Mouse (Mus musculus) left cerebral cortex, postnatal 4 days (tissue): Measurements from ENCODE around the gene Izumo4. TPM values are rescaled to one million over a fixed set of nuclear protein-coding genes. Genes with fewer than 3 reads are reported as not detected.

ENCODE experiments used
- DNase-seq: peaks from one replicate; pipeline ENCODE4 v3.0.0-alpha.2; 2022
- intact Hi-C: fragments of 180-260 bp; cut with DNase I; formaldehyde crosslinking; loops from one replicate; pipeline ENCODE4 v1.15.1; 2025
- total RNA-seq, 2 experiments: library from RNA; stranded (reverse); gene quantifications; 2 replicates each; pipeline ENCODE4 v1.2.3; 2021

Gene Izumo4
- total RNA-seq = 10 to 100 TPM; 46.3 to 53.6 TPM

DNA sequence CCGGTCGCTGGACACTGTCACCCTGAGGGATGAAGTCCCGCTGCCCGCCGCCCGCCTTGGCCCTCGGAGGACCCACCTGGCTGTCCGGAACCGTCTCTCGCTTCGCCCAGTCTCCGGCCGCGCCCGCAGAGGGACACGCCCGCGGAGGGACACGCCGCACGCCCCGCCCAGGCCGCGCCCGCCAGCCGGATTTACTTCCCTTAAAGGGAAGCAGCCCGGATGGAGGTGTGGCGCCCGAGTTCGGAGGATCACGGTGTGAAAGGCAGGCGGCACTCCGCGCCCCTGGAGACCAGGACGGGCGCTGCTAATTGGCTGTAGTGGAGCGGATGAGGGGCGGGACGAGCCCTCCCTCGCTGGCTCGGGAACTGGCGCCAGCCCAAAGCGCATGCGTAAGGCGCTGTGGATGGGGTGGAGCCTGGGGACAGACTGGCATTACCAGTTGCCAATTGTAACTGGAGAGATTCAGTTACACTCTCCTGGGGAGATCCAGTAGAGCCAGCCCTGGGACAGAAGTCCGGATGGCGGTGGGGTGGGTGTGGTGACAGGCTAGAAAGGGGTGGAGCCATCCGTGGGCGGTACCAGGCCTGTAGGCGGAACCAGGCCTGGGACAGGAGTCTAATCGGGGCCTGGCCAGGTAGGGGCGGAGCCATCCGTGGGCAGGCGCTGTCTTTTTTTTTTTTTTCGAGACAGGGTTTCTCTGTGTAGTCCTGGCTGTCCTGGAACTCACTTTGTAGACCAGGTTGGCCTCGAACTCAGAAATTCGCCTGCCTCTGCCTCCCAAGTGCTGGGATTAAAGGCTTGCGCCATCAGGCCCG lies at the start of gene Izumo4, which contains the start of gene Mob3a:
Gene Izumo4, plus strand, starts transcription at position 464 of the 815 bp plus-strand sequence.
Gene Mob3a, minus strand, starts transcription at position 257 of the 815 bp plus-strand sequence.
- DNase-seq = peak; percentile 99
- intact Hi-C loops = no loop called here

GRCm38 (mm10) chr10:80653156-80653720 lies 48.7 kb upstream of the Izumo4 start:
- intact Hi-C loops = no loop called here
- no peak for DNase-seq

DNA sequence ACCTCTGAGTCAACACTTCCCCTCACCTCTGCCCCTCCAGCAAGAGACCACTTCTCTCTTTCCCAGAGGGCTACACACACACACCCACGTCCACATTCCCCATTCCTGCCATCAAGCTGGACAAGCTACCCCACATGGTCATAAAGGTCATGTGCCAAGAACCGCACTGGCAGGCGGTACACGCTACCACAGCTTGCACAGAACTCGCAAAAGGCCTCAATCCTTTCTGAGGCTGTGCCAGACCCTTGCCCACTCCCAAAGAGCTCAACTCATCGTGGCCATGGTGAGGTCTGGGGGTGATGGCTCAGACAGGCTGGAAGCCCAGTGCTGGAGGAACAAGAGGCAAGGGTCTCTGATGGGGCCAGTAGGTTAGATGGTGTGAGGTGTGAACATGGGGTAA lies 47.1 kb upstream of the Izumo4 start:
- DNase-seq = no peak
- intact Hi-C loops = no loop called here

DNA sequence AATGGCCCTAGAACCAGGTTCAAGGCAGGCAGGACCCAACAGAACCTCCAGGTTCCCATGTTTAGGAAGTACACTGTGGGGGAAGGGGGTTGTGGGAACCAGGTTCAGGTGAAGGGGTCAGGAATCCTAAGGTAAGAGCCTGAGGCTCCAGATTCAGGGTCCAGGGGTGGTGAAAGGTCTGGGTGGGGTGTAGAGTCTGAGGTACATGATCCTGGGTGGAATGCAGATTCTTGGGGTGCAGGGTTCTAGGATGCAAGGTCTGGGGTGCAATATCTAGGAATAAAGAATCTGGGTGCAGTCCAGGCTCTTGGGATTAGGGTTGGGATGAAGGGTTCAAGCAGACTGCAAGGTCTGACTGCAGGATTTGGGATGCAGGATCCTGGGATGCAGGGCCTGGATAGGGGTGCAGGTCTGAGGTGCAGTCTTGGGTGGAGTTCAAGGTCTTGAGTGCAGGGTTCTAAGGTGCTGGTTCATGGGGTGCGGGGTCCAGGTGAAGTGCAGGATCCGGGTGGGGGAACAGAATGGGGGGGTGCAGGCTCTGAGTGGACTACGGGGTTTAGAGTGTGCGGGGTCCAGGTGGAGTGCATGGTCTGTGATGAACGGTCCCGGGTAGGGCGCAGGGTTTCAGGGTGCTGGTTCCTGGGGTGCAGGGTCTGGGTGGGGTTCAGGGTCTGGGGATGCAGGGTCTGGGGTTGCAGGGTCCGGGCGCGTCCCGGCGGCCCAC lies 46.4 kb upstream of the Izumo4 start:
- DNase-seq = no peak
- intact Hi-C loops = no loop called here

DNA sequence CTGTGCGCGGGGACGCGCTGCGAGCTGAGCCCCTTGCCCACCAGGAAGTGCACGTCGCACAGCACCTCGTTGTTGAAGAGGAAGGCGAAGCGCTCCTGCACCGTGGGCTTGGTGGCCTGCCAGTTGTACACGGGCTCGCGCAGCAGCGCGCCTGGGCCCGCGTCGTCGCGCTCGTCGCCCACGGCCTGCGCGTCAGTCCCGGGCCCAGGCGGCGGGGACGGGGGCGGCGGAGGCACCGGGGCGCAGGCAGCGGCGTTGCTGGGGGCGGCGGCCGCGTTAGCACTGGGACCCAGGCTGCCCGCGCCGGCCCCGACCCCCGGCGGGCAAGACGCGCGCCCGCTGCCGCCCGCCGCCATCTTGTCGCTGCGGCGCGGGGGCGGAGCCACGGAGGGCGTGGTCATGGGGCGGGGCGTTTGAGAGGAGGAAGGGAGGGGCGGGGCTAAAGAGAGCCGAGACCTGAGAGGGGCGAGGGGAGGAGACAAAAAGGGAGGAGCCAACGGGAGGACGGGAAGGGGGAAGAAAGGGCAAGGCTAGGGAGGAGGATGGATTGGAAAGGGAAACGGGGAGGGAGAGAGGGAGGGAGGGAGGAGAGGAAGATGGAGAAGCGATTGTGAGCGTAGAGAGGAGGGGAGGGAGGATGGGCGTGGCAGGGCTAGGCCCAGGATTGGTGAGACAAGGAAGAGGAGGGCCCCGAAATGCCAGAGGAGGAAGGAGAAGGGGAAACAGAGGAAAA lies 45.7 kb upstream of the Izumo4 start:
- peak; percentile 99 for DNase-seq
- intact Hi-C loops = no loop called here

DNA sequence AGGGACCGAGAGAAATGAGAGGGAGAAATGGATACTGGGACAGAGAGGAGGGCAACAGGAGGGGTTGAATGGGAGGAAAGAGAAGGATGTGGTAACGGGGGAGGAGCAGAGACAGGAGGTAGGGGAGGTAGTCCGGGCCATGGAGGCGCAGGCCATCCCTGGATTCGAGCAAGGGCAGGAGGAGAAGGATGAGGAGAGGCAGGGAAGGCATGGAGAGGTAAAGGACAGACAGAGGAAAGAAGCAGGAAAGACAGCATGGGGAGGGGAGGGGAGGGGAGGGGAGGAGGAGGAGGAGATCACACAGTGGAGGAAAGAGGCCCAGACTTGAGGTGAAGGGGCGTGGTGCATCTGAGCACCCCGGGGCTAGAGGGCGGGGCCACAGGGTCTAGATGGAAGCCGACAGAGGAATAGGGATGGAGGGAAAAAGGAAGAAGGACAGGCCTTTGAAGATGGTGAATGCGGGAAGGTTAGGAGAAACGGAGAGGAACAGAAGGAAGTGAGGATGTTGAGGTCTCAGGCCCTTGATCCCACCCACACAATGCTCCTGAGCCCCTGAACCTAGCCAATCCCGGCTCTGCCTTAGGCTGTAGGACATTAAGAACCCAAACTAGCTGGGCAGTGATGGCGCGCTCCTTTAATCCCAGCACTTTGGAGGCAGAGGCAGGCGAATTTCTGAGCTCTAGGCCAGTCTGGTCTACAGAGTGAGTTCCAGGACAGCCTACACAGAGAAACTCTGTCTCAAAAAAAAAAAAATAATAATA lies 44.9 kb upstream of the Izumo4 start, which contains the start of gene Btbd2:
Gene Btbd2, minus strand, starts transcription at position 209 of the 761 bp plus-strand sequence.
- DNase-seq = no peak
- intact Hi-C loops = no loop called here

GRCm38 (mm10) chr10:80658194-80658840 lies 43.7 kb upstream of the Izumo4 start:
- intact Hi-C loops = no loop called here

DNA sequence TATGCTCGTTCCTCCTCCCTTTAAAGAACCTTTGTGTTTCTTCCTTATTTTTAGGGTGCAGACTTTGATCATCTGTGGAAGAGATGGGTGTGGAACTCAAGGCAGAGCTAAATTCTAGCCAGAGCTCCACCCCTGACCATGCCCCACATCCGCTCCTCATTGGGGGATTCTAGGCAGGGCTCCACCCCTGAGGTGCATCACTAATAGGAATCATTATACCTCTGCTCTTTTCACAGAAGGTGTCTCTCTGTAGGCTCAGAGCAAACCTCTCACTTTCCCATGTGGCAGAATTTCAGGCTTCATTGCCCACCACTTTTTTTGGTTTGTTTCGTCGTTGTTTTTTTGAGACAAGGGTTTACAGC lies 43.2 kb upstream of the Izumo4 start:
- no peak for DNase-seq
- intact Hi-C loops = no loop called here

More at GRCm38 (mm10) chr10:80658194-80658840, 43.7 kb upstream of the Izumo4 start:
- DNase-seq = no peak

DNA sequence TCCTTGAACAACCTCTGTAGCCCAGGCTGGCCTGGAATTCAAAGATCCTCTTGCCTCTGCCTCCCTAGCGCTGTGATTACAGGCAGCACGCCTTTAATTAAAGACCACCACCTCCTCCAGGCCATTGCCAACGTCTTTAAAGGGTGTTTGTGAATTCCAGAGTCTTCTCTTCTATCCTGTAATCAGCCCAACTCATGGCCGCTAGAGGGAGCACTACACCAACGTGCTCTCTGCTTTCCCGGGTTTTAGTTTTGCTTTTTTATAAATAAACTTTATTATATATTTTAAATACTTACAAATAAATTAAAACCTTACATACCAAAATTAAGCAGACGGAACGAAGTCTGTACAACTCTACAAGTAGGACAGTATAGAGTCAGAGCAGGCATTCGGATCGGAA lies 42.8 kb upstream of the Izumo4 start:
- intact Hi-C loops = no loop called here

DNA sequence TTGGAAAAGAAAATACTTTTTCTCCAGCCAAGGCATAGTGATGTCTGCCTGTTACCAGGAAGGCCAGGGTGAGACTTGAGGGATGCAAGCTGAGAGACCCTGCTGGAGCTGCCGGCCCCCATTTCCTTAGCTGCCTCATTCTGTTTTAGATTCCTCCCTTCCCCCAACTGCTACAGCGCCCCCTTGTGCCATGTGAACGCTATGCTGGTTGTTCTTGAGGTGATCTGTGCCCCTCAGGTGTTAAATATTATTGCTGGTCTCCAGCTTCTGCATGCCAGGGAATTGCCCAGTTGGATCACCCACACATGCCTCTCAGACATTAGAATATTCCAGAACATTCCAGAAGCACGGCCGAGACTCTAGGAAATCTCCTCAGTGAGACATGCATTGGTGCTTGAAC lies 40.8 kb upstream of the Izumo4 start:
- DNase-seq = peak; percentile 56
- intact Hi-C loops = no loop called here

More for the DNA sequence above, 42.8 kb upstream of the Izumo4 start:
- DNase-seq = peak; percentile 76

DNA sequence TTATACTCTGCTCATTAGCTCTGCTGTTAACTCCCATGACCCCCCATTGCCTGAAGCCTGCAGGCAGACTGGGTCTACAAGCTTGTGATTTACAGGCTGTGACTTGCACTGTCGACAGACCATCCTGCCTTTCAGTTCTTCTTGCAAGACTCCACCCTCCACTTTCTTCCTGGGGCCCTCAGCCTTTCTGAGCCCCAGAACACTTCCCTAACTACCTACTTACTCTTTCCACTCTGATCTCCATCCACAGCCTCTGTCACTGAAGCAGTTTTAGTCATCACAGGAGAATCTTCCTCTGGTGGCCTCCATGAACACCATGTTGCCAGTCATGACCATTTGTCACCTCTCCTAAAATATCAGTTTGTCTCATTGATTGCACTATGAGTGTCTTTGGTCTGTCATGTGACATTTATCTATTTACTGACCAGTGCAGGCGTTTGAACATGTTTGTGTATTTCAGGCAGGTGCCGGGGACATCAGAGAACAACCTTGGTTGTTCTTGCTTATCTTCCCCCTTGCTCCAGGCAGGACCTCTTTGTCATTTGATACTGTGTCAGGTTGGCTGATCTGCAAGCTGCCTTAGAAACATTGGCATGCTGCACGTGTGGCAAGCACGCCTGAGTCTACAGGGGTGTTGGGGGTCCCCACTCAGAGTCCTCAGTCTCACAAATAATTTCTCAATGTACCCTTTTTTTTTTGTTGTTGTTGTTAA lies 38.3 kb upstream of the Izumo4 start:
- intact Hi-C loops = no loop called here
- DNase-seq = no peak

DNA sequence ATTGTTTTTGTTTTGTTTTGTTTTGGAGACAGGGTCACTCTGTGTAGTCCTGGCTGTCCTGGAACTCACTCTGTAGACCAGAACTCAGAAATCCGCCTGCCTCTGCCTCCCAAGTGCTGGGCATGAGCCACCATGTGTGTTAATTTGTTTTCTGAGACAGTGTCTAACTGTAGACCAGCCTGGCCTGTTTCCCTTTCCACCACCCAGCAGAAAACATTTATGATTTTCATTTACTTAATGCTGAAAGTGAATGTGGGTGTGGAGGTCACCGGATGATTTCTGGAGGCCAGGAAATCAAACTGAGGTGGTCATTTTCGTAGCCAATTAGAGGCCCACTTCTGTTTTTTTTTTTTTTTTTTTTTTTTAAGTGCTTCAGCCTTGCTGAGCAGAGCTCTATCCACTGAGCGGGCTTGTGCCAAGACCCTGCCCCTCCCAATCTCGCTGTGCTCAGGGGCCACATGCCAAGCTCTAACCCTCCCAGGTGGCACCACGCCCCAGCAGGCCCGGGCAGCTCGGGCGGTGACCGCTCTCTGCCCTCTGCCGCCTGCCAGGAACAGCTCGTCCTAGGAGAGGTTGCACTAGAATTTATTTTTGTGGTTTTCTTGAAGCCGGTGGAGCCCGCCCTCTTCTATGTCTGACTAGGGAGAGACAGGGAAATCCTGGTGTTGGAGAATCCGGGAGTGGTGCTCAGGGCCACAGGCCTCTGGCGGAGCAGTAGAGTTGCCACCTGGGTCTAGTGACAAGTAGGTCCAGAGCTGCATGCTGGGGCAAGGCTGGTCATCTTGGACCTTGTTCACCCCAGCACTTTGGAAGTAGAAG lies 37.6 kb upstream of the Izumo4 start:
- intact Hi-C loops = no loop called here
- peak; percentile 53 for DNase-seq

- intact Hi-C loops = no loop called here
- DNase-seq = no peak
These were observed 37.0 kb upstream of the Izumo4 start for GRCm38 (mm10) chr10:80665016-80665380.

GRCm38 (mm10) chr10:80665459-80665858 lies 36.5 kb upstream of the Izumo4 start:
- no peak for DNase-seq
- intact Hi-C loops = no loop called here

- no peak for DNase-seq
- intact Hi-C loops = no loop called here
These were observed 35.8 kb upstream of the Izumo4 start for GRCm38 (mm10) chr10:80665981-80666733.

GRCm38 (mm10) chr10:80666837-80667412 lies 35.1 kb upstream of the Izumo4 start:
- intact Hi-C loops = no loop called here
- no peak for DNase-seq

DNA sequence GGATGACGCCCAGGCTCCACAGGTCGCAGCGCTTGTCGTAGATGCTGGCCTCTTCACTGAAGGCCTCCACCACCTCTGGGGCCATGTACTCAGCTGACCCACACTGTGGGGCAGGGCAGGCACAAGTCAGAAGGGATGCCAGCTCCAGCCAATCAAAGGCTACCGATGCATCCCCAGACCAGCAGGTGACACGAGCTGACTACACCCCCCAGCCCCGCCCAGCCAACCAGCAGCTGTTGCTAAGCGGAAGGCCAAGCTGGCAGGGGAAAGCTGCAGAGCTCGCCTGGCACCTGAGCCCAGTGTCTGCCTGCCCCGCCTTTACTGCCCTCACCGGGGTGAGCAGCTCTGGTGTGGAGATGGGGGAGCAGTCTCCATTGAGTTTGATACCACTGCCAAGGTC lies 33.4 kb upstream of the Izumo4 start:
- peak; percentile 75 for DNase-seq
- intact Hi-C loops = no loop called here
